Mouse (Mus musculus) adrenal gland (tissue): ENCODE data around the gene Maff.

Experiments
- intact Hi-C: fragments of 180-260 bp; cut with DNase I; formaldehyde crosslinking; loops from one replicate; pipeline ENCODE4 v1.15.1; 2025

The Maff gene

DNA sequence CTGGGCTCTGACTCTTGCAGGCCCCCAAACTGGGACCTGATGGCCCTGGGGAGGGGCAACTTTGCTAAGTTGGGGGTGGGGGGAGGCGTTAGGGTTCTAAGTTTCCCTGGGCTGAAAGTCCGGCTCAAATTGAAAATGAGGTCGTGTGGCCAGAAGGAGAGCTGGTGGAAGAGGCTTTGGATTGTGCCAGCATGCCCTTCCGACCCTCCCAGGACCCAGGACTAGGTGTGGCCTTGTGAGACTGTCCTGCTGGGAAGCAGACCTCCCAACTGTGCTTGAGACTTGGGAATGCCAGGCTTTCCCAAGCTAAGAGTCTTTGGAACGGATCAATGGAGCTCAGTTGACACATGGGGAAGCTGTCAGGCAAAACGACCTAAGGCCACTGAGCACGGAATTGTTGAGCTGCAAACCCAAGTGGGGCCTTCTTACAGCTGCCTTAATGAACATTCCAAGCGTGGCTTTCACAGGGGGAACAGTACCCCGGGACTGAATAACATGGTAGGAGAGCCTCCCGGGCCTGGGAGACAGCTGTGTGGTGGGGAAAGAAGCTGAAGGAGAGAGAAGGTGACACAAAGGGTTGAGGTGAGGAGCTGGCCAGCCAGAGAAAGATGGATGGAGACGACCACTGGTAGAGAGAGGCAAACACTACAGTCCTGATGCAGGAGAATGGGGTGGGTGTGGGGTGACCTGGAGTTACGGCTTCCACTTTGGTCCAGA, 11.7 kb downstream of the Maff start:
- intact Hi-C loops = no loop called here

DNA sequence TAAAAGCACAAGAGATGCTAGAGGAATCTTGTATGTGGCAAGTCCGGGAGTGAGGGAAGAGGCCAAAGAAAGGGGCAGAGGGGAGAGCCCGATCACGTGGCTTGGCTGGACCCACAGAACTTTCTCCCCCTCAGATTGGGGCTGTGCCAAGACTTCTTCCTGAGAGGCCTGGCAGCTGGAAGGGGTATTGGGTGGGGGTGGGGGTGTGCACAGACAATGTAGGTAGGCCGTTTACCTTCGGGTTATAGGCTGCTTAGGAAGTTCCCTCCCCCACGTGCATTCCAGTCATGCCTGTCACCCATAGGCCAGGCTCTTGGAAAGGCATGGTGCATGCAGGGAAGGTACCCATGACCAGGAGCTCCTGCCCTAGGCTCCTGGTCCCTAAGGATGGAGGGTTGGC, 13.5 kb downstream of the Maff start:
- intact Hi-C loops = no loop called here

DNA sequence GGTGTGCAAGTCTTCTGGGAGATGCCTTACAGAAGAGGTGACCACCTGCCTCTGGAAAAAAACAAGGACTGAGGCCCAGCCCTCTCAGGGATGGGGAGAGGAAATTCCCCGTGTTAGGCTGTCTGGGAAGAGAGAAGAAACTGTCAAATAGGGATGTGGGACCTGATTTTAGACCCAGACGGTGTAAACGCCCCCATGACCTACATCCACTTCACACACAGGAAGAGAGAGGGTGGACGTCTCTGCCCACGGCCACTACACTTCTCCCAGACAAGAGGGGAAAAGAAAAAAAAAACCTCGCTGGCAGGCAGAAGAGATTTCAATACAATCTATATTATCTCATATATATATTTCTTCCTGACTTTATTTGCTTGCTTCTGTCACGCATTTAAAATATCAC, 13.9 kb downstream of the Maff start:
- intact Hi-C loops = no loop called here

DNA sequence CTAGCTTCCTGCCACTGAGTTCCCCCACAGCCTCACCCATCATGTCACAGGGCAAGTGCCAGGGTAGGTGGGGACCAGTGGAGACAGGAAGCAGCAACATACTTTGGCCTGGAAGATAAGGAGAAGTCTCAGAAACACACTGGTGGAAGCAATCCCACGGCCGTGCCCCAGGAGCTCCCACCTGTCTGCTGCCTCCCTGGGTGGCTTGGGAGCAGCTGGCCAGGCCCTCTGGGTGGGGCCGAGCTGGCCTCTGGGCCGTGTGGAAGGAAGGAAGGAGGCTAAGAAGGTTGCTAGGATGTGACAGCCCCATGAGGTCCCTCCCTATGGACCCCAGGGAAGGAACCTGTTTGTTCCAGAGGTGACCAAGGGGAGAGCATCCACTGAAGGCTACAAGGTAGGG, 14.6 kb downstream of the Maff start:
- intact Hi-C loops = no loop called here

DNA sequence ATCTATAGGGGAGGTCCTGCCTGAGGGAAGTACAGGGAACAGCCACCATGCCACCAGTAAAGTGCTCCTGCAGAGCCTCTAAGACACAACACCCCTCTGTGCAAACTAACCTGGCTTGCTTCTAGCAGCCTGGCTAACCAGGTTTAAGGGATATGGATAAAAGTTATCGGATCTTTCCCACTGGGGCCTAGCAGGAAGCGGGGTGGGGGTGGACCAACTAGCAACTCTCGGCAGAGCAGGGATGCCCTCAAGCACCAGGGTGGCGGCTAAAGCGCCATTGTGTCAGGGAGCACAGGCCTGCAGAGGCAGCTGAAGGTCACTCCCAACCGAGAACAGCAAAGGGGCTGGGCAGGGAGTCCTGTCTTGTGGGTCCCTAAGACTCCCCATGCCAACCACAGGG, 17.7 kb downstream of the Maff start:
- intact Hi-C loops = no loop called here

DNA sequence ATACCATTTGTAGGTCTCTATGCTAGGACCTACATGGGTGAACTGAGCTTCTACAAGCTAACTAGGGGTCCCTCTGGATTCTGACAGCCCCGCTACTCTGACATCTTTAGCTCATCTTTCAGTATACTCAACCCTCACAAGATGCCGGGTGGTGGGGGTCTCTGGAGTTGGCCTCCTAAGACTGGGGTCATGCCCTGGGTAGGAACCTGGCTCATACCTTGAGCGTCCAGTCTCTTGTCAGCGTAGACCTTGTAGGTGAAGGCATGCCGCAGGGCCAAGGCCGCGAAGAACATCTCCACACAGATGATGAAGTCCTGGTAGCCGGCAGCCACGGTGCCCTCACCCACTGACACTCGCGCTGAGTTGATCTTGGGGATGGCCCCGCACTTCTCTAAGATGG, 18.6 kb downstream of the Maff start:
- intact Hi-C loops = no loop called here

DNA sequence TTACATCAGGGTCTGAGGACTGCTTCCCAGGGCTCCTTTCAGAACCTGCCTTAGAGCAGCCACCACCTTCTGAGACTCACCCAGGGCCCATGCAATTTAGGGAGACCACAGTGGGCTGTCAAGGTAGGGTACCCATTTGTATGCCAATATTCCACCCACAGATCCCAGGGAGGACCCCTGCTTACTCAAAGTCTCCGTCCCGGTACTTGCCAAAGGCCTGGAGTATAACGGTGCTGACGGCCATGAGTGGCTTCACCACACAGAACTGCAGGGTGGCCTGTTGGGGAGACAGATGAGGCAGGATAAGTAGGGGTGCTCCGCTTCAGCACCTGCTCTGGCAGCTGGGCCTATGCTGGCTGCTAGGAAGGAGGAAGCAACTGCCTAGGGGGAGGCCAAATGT, 20.0 kb downstream of the Maff start:
- intact Hi-C loops = no loop called here

DNA sequence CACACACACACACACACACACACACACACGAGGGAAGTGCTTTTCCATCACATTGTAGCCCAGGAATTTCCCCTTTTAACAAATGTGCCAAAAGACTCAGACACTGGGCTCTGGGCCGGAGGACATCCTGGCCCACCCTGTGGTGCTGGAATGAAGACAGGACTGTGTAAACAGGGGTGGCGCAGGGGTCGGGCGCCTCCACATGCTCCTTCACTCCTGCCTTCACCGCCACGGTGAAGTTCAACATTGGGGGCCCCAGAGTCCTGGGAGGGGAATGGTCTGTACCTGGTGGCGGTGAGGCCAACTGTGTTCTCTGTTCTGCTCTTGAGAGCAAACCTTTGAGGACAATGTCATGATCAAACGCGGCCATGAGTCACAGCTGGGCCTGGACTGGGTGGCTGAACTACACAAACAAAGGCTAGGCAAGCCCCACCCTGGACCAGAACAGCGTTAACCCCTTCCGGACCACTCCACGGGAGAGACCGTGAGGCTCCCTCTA, 21.9 kb downstream of the Maff start:
- intact Hi-C loops = no loop called here

DNA sequence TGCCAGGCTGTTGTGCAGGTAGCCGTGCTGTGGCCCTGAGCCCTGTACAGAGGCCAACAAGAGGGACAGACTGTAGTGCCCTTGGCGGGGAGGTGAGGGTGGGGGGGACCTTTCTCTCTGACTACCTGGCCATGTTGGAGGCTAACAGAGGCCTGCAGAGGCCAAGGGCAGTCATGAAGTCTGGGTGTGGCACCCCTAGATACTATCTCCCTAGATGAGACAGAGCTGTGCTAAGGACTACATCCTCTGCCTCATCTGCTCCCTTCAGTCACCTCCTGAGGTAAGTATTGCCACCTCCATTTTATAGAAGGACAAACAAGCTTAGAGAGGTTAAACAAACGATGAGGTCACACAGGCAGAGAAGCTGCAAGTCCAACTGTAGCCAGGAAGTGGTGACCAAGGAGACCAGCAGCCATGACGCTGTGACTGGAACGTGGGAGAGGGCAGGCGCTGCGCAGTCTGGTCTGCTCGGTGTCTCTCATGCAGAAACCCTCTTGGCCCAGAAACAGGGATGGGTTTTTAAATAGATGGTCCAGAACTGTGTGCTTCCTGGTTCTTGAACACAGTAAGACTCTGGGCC, 22.5 kb downstream of the Maff start:
- intact Hi-C loops = no loop called here

DNA sequence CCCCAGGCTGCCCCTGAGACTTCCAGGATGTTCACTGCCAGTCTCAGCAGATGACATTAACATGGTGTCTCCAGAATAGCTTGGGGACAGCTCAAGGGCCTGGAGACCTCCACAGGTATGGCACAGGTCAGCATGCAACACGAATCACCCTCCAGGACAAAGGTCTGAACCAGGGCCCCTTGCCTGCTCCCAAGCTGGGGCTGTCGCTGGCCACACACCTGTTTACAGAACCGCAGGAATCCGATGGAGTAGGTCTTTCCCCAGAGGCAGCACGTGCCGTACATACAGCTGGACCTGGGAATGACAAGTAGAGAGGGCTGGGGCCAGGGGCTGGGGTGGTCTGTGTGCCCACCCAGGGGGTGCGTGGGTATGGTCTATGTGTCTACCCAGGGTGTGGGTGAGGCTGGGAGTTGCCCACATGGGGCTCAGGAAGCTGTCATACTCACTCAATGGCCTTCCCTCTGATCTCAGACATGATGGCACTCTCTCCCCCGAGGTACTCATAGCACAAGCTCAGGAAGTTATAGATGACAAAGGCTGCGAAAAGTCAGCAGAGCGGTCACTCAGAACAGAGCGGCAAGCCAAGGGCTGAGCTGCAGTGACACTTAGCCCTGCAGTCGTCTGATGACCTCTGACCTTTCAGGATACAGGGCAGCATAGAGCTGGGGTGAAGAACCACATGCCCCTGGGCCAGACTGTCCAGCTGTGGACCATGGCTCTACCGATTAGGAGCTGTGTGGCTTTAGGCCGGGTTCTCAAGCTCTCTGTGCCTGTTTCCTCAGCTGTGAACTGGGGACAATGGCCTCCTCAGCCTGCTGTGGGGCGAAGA, 23.2 kb downstream of the Maff start:
- intact Hi-C loops = no loop called here

DNA sequence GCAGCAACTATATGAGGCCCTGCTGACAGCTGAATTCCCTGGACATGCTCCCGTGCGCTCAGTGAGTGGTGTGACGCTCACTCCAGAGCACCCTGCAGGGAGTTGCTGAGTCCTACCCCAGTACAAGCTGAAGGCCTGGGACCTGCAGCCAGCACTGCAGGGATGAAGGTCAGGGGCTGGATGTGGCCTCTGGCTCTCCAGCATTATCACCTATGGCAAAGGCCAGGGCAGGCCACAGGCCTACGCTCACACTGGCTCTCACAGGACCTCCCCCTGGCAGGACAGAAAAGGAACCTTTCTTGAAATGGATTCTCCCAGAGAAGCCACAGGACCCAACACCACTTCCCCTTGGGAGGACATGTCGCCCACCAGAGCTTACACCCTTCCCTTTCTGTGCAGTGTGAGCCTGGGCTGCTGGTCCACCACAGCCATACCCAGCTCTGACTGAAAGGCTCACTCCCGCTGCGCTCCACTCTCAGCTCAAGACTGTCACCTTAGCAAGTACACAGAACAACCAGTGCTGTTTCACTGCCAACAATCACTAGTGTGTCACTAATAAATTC, 23.9 kb downstream of the Maff start:
- intact Hi-C loops = no loop called here

DNA sequence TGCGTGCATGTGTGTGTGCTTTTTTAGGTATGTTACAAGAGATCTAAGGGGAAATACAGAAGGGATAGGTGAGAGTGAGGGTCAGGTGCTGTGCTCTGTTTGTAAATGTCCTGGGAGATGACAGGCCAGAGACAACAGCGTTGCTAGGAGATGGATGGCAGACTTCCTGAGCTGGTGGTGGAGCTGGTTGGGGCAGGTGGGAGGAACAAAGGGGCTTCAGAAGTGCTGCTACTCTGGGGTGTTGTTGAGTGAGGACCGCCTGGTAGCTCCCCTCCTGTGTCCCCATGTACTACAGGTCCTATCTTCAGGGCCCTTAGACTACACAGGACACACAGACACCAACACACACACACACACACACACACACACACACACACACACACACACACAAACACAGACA, 28.3 kb downstream of the Maff start:
- intact Hi-C loops = no loop called here

DNA sequence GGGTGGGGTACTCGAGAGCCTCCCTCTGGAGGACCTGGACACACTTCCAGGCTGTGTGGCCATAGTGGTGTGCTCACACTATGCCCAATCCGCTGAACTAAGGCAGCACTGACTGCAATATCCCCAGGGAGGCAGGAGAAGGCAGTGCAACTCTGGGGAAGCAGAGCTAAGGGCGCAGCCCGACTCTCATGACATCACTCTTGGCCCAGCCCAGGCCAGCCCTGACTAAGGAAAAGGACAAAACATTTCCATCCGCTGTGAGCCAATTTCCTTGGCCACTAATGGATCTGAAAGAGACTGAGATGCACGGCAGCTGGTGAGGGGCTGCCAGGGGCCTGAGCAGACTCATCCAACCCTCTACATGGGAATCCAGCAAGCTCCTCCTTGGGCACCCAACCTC, 31.3 kb downstream of the Maff start:
- intact Hi-C loops = no loop called here

DNA sequence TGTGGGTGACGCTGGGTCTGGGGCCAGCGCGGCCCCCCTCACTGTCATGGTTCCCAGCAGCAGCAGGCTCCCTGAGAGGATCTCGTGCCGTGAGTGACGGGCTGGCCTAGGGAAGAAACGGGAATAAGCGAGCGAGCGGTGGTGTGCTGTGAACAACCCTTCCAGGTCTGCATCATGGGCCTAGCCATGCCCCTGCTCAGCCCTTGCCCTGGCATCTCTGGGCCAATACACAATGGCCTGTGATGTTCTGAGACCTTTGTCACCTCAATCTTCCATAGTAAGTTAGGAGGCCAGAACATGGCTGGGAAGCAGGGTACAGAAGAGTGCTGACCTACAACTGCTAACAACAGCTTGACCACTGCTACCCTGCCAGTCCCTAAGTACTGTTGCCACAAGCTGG, 32.2 kb downstream of the Maff start:
- intact Hi-C loops = no loop called here

DNA sequence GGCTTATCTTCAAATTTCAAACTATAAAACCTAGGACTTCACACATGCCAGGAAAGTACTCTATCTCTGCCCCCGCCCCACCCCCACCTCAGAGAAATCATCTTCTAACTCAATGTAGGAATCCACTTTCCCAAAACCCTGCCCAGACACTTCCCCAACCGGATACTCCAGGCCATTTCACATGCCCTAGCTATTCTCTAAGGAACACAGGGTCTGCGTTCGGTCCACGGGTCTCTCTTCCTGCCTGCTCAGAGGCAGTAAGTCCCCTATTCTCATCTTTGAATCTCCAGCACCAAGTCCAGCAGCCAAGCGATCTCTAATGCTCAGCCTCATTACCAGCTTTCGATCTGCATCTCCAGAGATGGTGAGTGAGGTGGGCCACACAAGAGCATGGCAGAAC, 33.2 kb downstream of the Maff start:
- intact Hi-C loops = loop anchor here (10.0 kb wide), 1 partner anchor 135 kb away; no protein-coding TSS in a partner anchor

DNA sequence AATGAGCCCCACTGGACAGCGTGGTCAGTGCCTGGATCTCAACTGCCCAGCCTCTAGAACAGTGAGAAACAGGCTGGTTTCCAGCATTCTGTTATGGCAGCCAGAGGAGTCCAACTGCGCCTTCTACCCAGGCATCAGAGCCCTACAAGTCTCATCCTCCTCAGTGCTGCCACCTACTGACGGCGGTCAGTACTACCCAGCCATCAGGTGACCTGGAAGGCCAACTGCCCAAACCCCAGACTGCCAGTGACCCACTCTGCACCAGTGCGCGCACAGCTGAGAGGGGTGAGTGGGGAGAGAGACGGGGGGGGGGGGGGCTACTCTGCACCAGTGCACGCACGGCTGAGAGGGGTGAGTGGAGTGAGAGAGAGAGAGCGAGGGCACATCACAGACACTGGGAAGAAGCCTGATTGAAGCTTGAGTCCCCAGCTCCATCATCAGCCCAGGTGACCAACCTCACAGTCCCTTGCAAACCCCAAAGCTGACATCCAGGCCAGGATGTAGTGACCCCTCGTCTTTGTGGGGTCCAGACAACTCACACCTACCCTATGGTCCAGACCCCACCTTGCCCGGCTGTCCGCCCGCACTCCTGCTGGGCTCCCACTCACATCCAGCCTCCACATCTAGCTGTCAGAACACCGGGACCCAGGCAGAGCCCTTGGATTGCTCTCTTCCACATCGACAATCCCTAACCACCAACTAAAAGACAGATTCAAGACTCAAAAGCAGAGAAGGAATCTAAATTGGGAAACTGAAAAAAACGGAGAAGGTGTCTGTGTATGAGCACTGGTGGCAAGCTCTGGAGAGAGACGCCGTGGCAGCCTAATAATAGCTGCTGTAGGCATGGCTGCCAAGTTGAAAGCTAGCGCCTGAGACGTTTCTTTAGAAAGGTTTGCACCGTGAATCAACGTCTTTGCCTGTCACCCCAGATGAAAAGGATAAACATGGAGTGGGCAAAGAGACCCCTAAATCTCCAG, 34.3 kb downstream of the Maff start:
- intact Hi-C loops = loop anchor here (10.0 kb wide), 1 partner anchor 136 kb away; no protein-coding TSS in a partner anchor

DNA sequence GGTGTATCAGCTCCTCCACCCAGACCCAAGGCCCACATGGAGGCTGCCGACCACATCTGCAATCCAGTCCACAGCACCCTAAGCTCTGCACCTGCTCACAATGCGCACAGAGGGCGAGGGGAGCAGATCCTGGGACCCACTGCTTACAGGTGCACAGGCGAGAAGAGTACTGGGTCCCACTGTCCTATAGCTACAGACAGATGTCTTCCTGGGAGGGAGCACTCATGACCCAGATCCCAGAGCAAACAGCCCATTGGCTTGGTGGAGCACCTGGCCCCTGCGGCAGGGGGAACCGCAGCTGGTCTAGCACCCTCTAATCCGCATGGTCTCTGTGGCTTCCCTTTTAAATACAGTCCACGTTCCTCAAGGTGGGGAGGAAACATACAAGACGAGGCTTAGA, 35.2 kb downstream of the Maff start:
- intact Hi-C loops = loop anchor here (10.0 kb wide), 1 partner anchor 137 kb away; no protein-coding TSS in a partner anchor

DNA sequence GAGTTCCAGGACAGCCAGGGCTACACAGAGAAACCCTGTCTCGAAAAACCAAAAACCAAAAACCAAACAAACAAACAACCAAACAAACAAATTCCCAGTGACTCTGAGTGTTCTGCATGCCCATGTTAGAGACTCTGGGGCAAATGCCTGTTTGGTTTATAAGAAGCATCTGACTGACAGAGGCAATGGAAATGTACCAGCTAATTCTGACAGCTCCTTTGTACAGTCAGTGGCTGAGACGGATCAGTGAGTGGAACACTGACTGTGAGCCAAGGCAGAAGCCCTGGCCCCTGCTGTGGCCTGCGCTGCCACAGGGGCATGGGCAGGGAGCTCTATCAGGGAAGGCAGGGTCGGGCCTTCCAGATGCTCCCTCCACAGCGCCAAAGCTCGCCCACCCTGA, 40.7 kb downstream of the Maff start:
- intact Hi-C loops = loop anchor here (10.0 kb wide), 1 partner anchor 142 kb away; no protein-coding TSS in a partner anchor

DNA sequence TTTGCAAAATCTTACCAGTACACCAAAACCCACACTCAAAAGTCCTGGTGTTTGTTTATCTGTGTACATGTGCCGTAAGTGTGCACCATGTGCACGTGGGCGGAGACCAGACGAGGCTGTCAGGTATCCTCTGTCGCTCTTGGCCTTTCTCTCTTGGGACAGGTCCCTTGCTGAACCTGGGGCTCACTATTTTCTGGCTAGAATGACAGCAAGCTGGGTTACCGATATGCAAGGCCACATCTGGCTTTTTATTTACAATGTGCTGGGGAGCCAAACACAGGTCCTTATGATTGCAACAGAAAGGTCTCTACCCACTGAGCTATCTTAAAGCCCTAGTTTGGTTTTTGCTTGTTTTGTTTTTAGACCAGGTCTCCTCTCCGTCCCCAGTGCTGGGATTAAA, 41.2 kb downstream of the Maff start:
- intact Hi-C loops = loop anchor here (10.0 kb wide), 1 partner anchor 143 kb away; no protein-coding TSS in a partner anchor

DNA sequence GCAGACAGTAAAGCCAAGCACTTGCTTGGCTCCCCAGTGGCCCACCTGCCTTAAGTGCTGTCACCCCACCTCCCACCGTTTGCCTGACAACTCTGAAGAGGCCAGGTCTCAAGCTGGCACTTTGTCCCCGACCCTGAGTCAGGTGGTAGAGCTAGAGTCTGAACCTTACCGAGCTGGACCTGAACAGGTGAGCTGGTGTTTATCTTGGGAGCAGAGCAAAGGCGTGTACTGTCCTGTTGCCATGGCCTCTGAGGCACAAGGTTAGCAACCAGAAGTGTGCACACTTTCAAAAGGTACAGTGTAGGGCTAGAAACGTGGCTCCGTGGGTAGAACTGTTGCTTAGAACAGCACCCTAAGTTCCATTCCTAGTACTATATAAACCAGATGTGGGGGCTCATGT, 41.8 kb downstream of the Maff start:
- intact Hi-C loops = loop anchor here (10.0 kb wide), 1 partner anchor 143 kb away; no protein-coding TSS in a partner anchor
